Mouse (Mus musculus): ENCODE measurements around the gene Irf9. TPM values are rescaled to one million over a fixed set of nuclear protein-coding genes. Genes with fewer than 3 reads are reported as not detected.
A peak's percentile ranks its signal among the peaks of the same experiment; 100 is the strongest.

Irf9 gene
- 1 to 10 TPM; 8.0 to 8.4 TPM for total RNA-seq (2021)
- long read RNA-seq, experiment 1, transcript Irf9-202 (9 exons, 2,459 nt), result major isoform, 5 of 7 reads
- long read RNA-seq, experiment 1, partial matches to known transcripts, result 1 of 7 reads
- long read RNA-seq, experiment 1, other reads (novel, unspliced or antisense), result 0 of 7 reads
- long read RNA-seq, experiment 2, transcript Irf9-202 (9 exons, 2,459 nt), result major isoform, 6 of 6 reads
- long read RNA-seq, experiment 2, partial matches to known transcripts, result 0 of 6 reads
- long read RNA-seq, experiment 2, other reads (novel, unspliced or antisense), result 0 of 6 reads

DNA sequence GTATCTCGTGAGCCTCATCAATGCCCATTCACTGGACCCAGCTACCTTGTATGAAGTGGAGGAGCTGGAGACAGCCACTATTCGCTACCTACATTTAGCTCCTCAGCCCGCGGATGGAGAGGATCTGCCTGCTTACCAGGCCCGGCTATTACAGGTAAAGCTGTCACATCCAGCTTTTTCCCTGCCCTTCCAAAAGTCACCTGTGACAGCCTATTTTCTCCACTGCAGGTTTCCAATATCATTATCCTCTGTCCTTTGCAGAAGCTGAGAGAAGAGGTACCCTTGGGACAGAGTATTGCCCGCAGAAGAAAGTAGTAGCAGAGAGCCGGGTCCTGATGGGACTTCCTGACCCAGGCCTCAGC, at the start of gene Irf9:
TSS of gene Irf9 (plus strand) at position 301 of the 362 bp plus-strand sequence.
- intact Hi-C loops (cut with DNase I), result no loop called here
- DNase-seq (ENCODE audit: low spot score in 2 of 2), result no peak

GRCm38 (mm10) chr14:55554635-55555034, 48.7 kb upstream of the Irf9 start:
- intact Hi-C loops (cut with DNase I), result no loop called here
- DNase-seq (ENCODE audit: low spot score in 2 of 2), result no peak

GRCm38 (mm10) chr14:55555788-55556187, 47.6 kb upstream of the Irf9 start:
- no peak for DNase-seq (ENCODE audit: low spot score in 2 of 2)
- intact Hi-C loops (cut with DNase I), result no loop called here

GRCm38 (mm10) chr14:55557003-55557402, 46.4 kb upstream of the Irf9 start:
- peak; percentile 72 to 73 for DNase-seq (ENCODE audit: low spot score in 2 of 2)
- intact Hi-C loops (cut with DNase I), result loop anchor here (1.0 kb wide), 1 partner anchor 64 kb away; no protein-coding TSS in a partner anchor

GRCm38 (mm10) chr14:55557587-55557986, 45.8 kb upstream of the Irf9 start:
- DNase-seq (ENCODE audit: low spot score in 2 of 2), result no peak
- intact Hi-C loops (cut with DNase I), result loop anchor here (1.0 kb wide), 1 partner anchor 64 kb away; no protein-coding TSS in a partner anchor

- no peak for DNase-seq (ENCODE audit: low spot score in 2 of 2)
- intact Hi-C loops (cut with DNase I), result no loop called here
Observed at GRCm38 (mm10) chr14:55558740-55559448, 44.5 kb upstream of the Irf9 start.

DNA sequence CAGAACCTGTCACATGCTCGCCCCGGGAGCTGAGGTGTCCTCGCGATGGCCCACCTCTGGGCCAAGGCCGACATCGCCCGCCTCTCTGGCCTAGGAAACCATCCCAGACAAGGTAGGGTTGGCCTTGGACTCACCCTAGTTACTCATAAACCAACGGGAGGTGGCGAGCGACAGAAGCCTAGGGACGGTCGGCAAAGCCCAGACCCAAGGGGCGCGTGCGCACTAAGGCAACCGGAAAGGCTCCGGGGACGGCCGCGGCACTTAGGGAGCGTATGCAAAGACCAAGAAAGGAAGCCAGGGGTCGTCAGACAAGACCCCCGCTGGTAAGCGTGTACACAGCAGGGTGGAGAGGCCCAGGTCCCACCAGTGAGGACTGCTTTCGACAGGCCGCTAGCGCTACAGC, 43.6 kb upstream of the Irf9 start, which contains the start of gene Dcaf11:
TSS of gene Dcaf11 (plus strand) at position 208 of the 403 bp plus-strand sequence.
- intact Hi-C loops (cut with DNase I), result no loop called here
- DNase-seq (ENCODE audit: low spot score in 2 of 2), result peak; percentile 89 to 90

- DNase-seq (ENCODE audit: low spot score in 2 of 2), result peak; percentile 98 to 100
- intact Hi-C loops (cut with DNase I), result no loop called here
Observed at GRCm38 (mm10) chr14:55560202-55561073, 42.9 kb upstream of the Irf9 start, which contains the start of gene A730061H03Rik. Gene A730061H03Rik (minus strand): TSS chr14:55560406.

DNA sequence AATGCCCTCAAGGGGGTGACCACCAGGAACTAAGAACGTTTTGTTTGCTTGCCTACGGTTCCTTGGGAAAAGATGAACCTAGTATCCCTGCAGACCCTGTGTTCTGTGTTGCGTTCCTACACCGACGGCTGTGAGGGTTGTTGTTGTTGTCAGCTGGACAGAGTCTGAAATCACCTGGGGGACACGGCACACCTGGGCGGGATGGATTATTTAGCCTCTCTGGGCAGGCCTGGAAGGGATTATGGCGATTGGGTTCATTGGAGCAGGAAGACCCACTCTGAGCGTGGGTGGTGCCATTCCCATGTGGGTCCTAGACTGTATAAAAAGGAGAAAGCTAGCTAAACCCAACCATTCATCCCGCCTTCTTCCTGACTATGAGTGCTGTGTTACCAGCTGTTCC, 41.5 kb upstream of the Irf9 start:
- intact Hi-C loops (cut with DNase I), result no loop called here
- DNase-seq (ENCODE audit: low spot score in 2 of 2), result no peak

- intact Hi-C loops (cut with DNase I), result no loop called here
Observed at GRCm38 (mm10) chr14:55563249-55563648, 40.1 kb upstream of the Irf9 start.

GRCm38 (mm10) chr14:55565748-55566147, 37.6 kb upstream of the Irf9 start:
- intact Hi-C loops (cut with DNase I), result no loop called here

More at GRCm38 (mm10) chr14:55563249-55563648, 40.1 kb upstream of the Irf9 start:
- no peak for DNase-seq (ENCODE audit: low spot score in 2 of 2)

DNA sequence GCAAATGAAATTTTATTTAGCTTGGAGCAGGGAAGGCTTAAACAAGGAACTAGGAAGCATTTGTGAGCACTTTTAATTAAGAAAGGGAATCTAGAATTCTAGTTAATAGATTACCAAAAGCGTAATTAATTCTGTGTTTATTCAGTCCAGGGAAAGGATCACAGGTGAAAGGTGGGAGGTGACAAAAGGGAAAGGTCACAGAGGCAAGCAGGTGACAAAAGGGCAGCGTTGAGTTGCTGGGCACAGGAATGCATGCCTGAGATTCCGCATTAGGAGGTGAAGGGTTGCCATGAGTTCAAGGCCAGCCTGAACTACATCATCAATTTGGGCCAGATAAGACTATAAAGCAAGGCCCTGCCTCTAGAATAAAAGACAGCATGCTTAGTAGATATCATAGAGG, 35.9 kb upstream of the Irf9 start:
- no peak for DNase-seq (ENCODE audit: low spot score in 2 of 2)
- intact Hi-C loops (cut with DNase I), result no loop called here

More at GRCm38 (mm10) chr14:55565748-55566147, 37.6 kb upstream of the Irf9 start:
- no peak for DNase-seq (ENCODE audit: low spot score in 2 of 2)

DNA sequence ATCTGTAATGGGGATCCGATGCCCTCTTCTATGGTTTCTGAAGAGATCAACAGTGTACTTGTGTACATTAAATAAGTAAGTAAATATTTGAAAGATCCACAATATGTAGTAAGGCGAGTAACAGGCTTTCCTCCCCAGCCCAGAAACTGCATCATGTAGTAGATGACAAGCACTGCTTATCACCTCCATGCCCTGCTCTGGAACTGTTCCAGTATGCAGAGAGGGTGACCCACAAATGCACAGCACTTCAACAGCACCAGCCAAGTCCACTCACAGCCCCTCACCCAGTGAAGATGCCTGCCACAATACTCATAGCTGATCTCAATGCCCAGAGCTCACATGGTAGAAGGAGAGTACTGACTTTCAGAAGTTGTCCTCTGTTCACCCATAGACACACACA, 32.8 kb upstream of the Irf9 start:
- DNase-seq (ENCODE audit: low spot score in 2 of 2), result no peak
- intact Hi-C loops (cut with DNase I), result no loop called here

- intact Hi-C loops (cut with DNase I), result no loop called here
- no peak for DNase-seq (ENCODE audit: low spot score in 2 of 2)
Observed at GRCm38 (mm10) chr14:55571760-55572159, 31.6 kb upstream of the Irf9 start.

DNA sequence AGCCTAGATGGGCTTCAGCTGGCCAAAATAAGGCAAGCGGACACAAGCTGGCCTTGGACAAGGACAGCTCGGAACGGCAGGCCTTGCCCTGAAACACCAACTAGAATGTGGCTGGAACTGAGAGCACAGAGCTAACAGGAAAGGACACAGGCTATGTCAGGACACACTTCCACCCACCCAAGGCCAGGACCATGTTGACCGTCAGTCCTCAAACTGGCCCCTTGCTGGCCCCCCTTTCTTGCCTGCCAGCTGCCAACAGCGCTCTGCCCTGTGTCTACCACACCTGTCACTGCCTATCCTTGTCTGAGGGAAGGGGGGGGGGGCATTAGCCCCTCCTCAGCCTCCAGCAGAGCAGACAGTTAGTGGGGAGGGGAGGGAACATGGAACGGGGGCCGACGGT, 28.1 kb upstream of the Irf9 start, which contains the start of gene Fitm1:
TSS of gene Fitm1 (plus strand) at position 316 of the 400 bp plus-strand sequence.
- intact Hi-C loops (cut with DNase I), result no loop called here
- DNase-seq (ENCODE audit: low spot score in 2 of 2), result no peak

DNA sequence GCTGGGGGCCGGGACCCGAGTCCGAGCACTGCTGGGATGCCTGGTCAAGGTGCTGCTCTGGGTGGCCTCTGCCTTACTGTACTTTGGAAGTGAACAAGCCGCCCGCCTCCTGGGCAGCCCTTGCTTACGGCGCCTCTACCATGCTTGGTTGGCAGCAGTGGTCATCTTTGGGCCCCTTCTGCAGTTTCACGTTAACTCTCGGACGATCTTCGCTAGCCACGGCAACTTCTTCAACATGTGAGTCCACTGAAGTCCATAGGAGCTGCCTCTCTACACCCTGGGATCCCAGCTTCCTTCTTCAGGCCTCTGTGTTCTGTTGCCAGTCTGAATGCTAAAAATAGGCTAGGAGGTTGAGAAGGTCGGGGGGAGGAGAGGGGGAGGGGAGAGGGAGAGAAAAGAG, 27.7 kb upstream of the Irf9 start:
- intact Hi-C loops (cut with DNase I), result no loop called here
- no peak for DNase-seq (ENCODE audit: low spot score in 2 of 2)

- intact Hi-C loops (cut with DNase I), result no loop called here
- DNase-seq (ENCODE audit: low spot score in 2 of 2), result no peak
Observed at GRCm38 (mm10) chr14:55576376-55576775, 27.0 kb upstream of the Irf9 start.

DNA sequence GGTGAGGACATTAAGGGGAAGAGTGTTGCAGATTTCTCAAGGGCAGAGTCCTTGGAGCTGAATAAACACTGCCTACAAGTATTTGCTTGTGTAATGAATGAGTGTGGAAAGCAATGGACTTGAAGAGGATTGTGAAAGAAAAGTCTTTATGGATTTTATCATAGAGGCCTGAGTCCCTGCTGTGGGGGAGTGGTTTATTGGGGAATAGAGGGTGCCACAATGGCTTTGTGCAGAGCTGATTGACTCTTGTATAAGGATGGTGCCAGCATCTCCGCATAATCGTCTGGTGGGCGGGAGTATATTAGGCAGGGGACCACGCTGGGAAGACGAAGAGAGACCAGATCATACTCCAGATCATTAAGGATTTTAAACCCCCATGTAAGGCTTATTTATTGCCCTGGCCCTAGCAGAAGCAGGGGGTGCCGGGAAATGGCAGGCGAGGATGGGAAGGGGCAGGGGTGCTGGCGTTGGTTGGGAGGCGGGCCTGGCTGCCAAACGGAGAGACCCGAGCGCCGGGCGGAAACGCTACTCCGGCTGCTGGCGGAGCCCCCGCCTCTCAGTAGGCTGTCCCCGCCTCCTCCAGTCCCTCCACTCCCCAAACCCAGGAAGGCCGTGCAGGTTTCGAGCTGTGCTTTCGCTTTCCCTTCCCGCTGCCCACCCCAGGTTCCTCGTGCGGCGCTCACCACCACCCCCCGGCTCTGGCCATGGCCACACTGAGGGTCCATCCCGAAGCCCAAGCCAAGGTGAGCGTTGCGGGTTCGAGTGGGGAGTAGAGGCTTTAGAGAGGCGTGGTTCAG, 25.3 kb upstream of the Irf9 start, which contains the start of gene Psme1:
TSS of gene Psme1 (plus strand) at position 253 of the 797 bp plus-strand sequence.
- intact Hi-C loops (cut with DNase I), result no loop called here
- peak; percentile 67 to 75 for DNase-seq (ENCODE audit: low spot score in 2 of 2)
